Mouse (Mus musculus): ENCODE results near the gene Prcd. TPM values are rescaled to one million over a fixed set of nuclear protein-coding genes. Genes with fewer than 3 reads are reported as not detected.

The Prcd gene
- total and polyA plus RNA-seq, 2 experiments from 2014 or later = 6.0 TPM; not detected in 1

- Histone ChIP-seq H3K9me3 (ENCODE audit: low read length) (no peaks in the 10 kb centered on the region), H3K4me1 (ENCODE audit: insufficient read depth, low read length) (peaks cover 7% of the 10 kb centered on the region; the same call in 1 of the 2 replicates), H3K9ac (replicated peaks; ENCODE audit: low read length, poor library complexity, severe bottlenecking) (peak overlapping the region; percentile 46; the same call in 1 of the 2 replicates), H3K27ac (ENCODE audit: low read depth, low read length) (no peak overlapping the region), H3K4me2 (ENCODE audit: low read depth, low read length, poor library complexity, severe bottlenecking) (peak overlapping the region; percentile 53), H3K4me3 (ENCODE audit: low read depth, low read length) (peak overlapping the region; percentile 32), H3K27me3 (ENCODE audit: insufficient read depth, low read length) (peaks cover 26% of the 10 kb centered on the region), H3K36me3 (ENCODE audit: insufficient read depth, low read length) (no peaks in the 10 kb centered on the region)
- WGBS = 39% methylated on average over 4 of the region's 4 CpGs
- DNase-seq (ENCODE audit: low spot score) (no peak), ATAC-seq (ENCODE audit: low FRiP score) (no peak)
- no peak for TF ChIP-seq CTCF (IDR thresholded peaks at IDR 0.05)
Observed at GRCm38 (mm10) chr11:116693899-116694249, 40.5 kb downstream of the Prcd start.

DNA sequence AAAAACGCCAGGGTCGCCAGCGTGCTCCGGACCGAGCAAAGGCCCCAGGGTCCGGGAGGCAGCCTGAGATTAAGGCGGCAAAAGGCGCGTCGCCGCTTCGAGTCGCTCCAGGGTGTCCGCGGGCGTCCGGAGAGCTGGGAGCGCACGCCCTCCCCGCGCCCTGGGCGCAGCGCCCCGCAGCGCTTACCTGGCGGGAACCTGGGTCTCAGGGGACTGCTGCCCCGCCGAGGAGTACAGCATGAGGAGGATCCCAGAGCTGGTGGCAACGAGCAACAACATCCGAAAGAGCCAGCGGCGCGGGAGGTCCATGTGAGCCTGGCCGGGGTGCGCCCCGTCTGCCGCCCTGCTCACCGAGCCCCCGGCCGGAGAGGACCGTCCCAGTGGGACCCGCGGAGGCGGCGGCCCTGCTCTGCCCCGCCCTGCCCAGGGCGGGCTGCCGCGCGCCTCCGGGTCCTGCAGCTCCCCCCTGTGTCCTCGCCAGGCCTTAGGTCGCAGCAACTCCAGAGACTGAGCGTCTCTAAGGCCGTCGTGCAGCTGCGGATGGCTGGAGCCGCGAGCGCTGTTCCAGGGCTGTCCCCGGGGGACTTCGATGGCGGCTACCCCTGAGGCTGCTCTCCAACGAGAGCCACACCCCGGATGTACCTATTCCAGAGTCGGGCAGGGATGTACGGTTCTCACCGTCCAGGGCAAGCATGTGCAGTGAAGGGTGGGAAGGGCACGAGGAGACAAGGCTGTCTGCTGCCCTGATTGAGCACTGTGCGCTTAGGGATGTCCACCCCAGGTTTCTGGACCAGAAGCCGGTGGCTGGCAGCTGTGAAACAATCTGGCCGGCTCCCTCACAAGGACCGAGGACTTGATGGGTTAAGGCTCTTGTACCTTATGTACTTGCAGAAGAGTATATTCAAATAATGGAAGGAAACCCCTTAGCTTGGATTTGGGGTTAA, 41.2 kb downstream of the Prcd start:
- peak; percentile 8 for DNase-seq (ENCODE audit: low spot score)
- H3K9ac ChIP-seq (replicated peaks; ENCODE audit: low read length, poor library complexity, severe bottlenecking) = peak overlapping the region; percentile 46; the same call in 1 of the 2 replicates
- no peak for ATAC-seq (ENCODE audit: low FRiP score)

GRCm38 (mm10) chr11:116695194-116695880, 42.0 kb downstream of the Prcd start:
- ATAC-seq (ENCODE audit: low FRiP score) (no peak), DNase-seq (ENCODE audit: low spot score) (peak; percentile 21)
- Histone ChIP-seq H3K36me3 (ENCODE audit: insufficient read depth, low read length) (no peaks in the 10 kb centered on the region), H3K9ac (replicated peaks; ENCODE audit: low read length, poor library complexity, severe bottlenecking) (no peak overlapping the region), H3K27ac (ENCODE audit: low read depth, low read length) (no peak overlapping the region), H3K4me3 (ENCODE audit: low read depth, low read length) (no peak overlapping the region), H3K9me3 (ENCODE audit: low read length) (no peaks in the 10 kb centered on the region), H3K4me1 (ENCODE audit: insufficient read depth, low read length) (peaks cover 7% of the 10 kb centered on the region; the same call in 1 of the 2 replicates), H3K27me3 (ENCODE audit: insufficient read depth, low read length) (peaks cover 26% of the 10 kb centered on the region), H3K4me2 (ENCODE audit: low read depth, low read length, poor library complexity, severe bottlenecking) (no peak overlapping the region)
- no peak for TF ChIP-seq CTCF (IDR thresholded peaks at IDR 0.05)
- 29% methylated on average over 23 of the region's 23 CpGs for WGBS

More for the DNA sequence above, 41.2 kb downstream of the Prcd start:
- H3K4me2 ChIP-seq (ENCODE audit: low read depth, low read length, poor library complexity, severe bottlenecking) = peak overlapping the region; percentile 53
- 4% methylated on average over 59 of the region's 73 CpGs for WGBS
- H3K27ac ChIP-seq (ENCODE audit: low read depth, low read length) = no peak overlapping the region
- no peaks in the 10 kb centered on the region for H3K36me3 ChIP-seq (ENCODE audit: insufficient read depth, low read length)
- H3K9me3 ChIP-seq (ENCODE audit: low read length) = no peaks in the 10 kb centered on the region
- no peak for TF ChIP-seq CTCF (IDR thresholded peaks at IDR 0.05)
- H3K4me3 ChIP-seq (ENCODE audit: low read depth, low read length) = peak overlapping the region; percentile 32
- H3K27me3 ChIP-seq (ENCODE audit: insufficient read depth, low read length) = peaks cover 26% of the 10 kb centered on the region
- H3K4me1 ChIP-seq (ENCODE audit: insufficient read depth, low read length) = peaks cover 7% of the 10 kb centered on the region; the same call in 1 of the 2 replicates

GRCm38 (mm10) chr11:116696426-116696825, 43.1 kb downstream of the Prcd start:
- no peak for DNase-seq (ENCODE audit: low spot score)
- Histone ChIP-seq H3K27ac (ENCODE audit: low read depth, low read length) (no peak overlapping the region), H3K27me3 (ENCODE audit: insufficient read depth, low read length) (peaks cover 26% of the 10 kb centered on the region), H3K4me1 (ENCODE audit: insufficient read depth, low read length) (peaks cover 7% of the 10 kb centered on the region; the same call in 1 of the 2 replicates), H3K4me3 (ENCODE audit: low read depth, low read length) (no peak overlapping the region), H3K4me2 (ENCODE audit: low read depth, low read length, poor library complexity, severe bottlenecking) (no peak overlapping the region), H3K9ac (replicated peaks; ENCODE audit: low read length, poor library complexity, severe bottlenecking) (no peak overlapping the region), H3K9me3 (ENCODE audit: low read length) (no peaks in the 10 kb centered on the region), H3K36me3 (ENCODE audit: insufficient read depth, low read length) (no peaks in the 10 kb centered on the region)
- ATAC-seq (ENCODE audit: low FRiP score) = no peak
- no peak for TF ChIP-seq CTCF (IDR thresholded peaks at IDR 0.05)
- WGBS = 85% methylated on average over 4 of the region's 4 CpGs

DNA sequence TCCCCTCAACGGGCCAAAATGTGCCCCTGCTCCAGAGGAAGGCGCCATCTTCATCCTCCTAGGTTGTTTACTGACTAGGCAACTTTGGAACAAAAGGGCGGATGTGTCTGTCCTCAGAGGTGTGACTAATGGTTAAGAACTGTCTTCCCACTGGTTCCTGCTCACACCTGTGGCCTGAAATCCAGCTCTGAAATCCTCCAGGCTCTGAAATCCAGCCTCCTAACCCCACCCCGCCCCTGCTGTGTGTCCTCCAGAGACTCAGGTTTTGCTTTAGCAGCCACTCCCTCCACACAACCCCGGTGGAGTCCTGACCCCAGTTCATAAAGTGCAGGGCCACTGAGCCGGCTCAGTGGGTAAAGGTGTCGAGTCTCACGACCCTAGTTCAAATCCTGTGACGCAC, 44.2 kb downstream of the Prcd start:
- WGBS = 79% methylated on average over 9 of the region's 9 CpGs
- Histone ChIP-seq H3K27ac (ENCODE audit: low read depth, low read length) (no peak overlapping the region), H3K9ac (replicated peaks; ENCODE audit: low read length, poor library complexity, severe bottlenecking) (no peak overlapping the region), H3K4me2 (ENCODE audit: low read depth, low read length, poor library complexity, severe bottlenecking) (no peak overlapping the region), H3K36me3 (ENCODE audit: insufficient read depth, low read length) (no peaks in the 10 kb centered on the region), H3K4me3 (ENCODE audit: low read depth, low read length) (no peak overlapping the region), H3K9me3 (ENCODE audit: low read length) (no peaks in the 10 kb centered on the region), H3K27me3 (ENCODE audit: insufficient read depth, low read length) (peaks cover 26% of the 10 kb centered on the region), H3K4me1 (ENCODE audit: insufficient read depth, low read length) (peaks cover 7% of the 10 kb centered on the region; the same call in 1 of the 2 replicates)
- no peak for ATAC-seq (ENCODE audit: low FRiP score)
- no peak for DNase-seq (ENCODE audit: low spot score)
- no peak for TF ChIP-seq CTCF (IDR thresholded peaks at IDR 0.05)
